ENCODE assay signal across 11 mouse cellular contexts in genomic region chr13:39084544-39084943, GRCm38 (mm10).
A peak's percentile ranks its signal among the peaks of the same experiment; 100 is the strongest.
DNase-seq lines count a peak whose midpoint lies in the region; ATAC-seq and TF ChIP-seq lines count a peak whose summit lies in the region.
"Had no signal": no experiment of that assay in that cellular context is flagged by ENCODE, and none has a peak within 500 bp of the region (broad histone marks: within the 10 kb centered on the region; RNA-seq: fewer than 3 reads in every experiment).

No protein-coding gene starts in this region.

- no peaks in the 10 kb centered on the region for H3K36me3 ChIP-seq in midbrain, embryonic 12.5 days
- no peaks in the 10 kb centered on the region for H3K36me3 ChIP-seq in midbrain, embryonic 11.5 days (ENCODE audit: control insufficient read depth, insufficient read depth, low read length)
- H3K36me3 ChIP-seq in embryonic facial prominence, embryonic 14.5 days (ENCODE audit: control insufficient read depth, insufficient read depth, low read length), result no peaks in the 10 kb centered on the region
- H3K36me3 ChIP-seq in forebrain, postnatal 0 days (ENCODE audit: insufficient read depth), result no peaks in the 10 kb centered on the region
- H3K36me3 ChIP-seq in midbrain, embryonic 15.5 days (replicated peaks), result no peaks in the 10 kb centered on the region

- no peak overlapping the region for H3K9ac ChIP-seq in midbrain, embryonic 12.5 days (replicated peaks)
- no peak overlapping the region for H3K9ac ChIP-seq in midbrain, embryonic 11.5 days (ENCODE audit: low read length)
- no peak overlapping the region for H3K9ac ChIP-seq in embryonic facial prominence, embryonic 14.5 days (ENCODE audit: low read depth, low read length)
- H3K9ac ChIP-seq in forebrain, postnatal 0 days, result no peak overlapping the region
- no peak overlapping the region for H3K9ac ChIP-seq in midbrain, embryonic 15.5 days

- ATAC-seq in midbrain, embryonic 12.5 days (ENCODE audit: low FRiP score, low read depth), result peak; percentile 66
- ATAC-seq in midbrain, embryonic 11.5 days (ENCODE audit: low FRiP score), result no peak
- 0 out of 2 replicates have a peak, but pooled peaks have one; percentile 22 for ATAC-seq in embryonic facial prominence, embryonic 14.5 days (ENCODE audit: low read depth)
- ATAC-seq in forebrain, postnatal 0 days, result no peak
- ATAC-seq in midbrain, embryonic 15.5 days (replicated peaks), result peak; percentile 82
- no peak for ATAC-seq in monocyte, adult 5-6 weeks (replicated peaks; ENCODE audit: insufficient number of reproducible peaks, low FRiP score, low TSS enrichment, poor library complexity, severe bottlenecking)
- ATAC-seq: lung, postnatal 0 days had no signal

- H3K4me3 ChIP-seq in midbrain, embryonic 12.5 days, result no peak overlapping the region
- no peak overlapping the region for H3K4me3 ChIP-seq in midbrain, embryonic 11.5 days (ENCODE audit: low read depth, low read length)
- no peak overlapping the region for H3K4me3 ChIP-seq in embryonic facial prominence, embryonic 14.5 days (ENCODE audit: low read depth, low read length)
- H3K4me3 ChIP-seq in forebrain, postnatal 0 days (ENCODE audit: low read depth, low read length), result no peak overlapping the region
- no peak overlapping the region for H3K4me3 ChIP-seq in midbrain, embryonic 15.5 days

- 68% methylated on average over 5 of the region's 5 CpGs for WGBS in midbrain, embryonic 12.5 days
- 73% methylated on average over 5 of the region's 5 CpGs for WGBS in midbrain, embryonic 11.5 days
- 50% methylated on average over 5 of the region's 5 CpGs for WGBS in embryonic facial prominence, embryonic 14.5 days
- 24% methylated on average over 5 of the region's 5 CpGs for WGBS in forebrain, postnatal 0 days
- 36% methylated on average over 5 of the region's 5 CpGs for WGBS in midbrain, embryonic 15.5 days

- DNase-seq in midbrain, embryonic 11.5 days (ENCODE audit: low spot score, missing footprints), result no peak
- DNase-seq in embryonic facial prominence, embryonic 14.5 days (ENCODE audit: low spot score), result peak; percentile 77
- DNase-seq in forebrain, postnatal 0 days, result peak; percentile 13
- DNase-seq in ovary, postnatal 36 days (ENCODE audit: low spot score), result no peak
- DNase-seq: adrenal gland, adult 8-10 months; kidney, adult 11 months; thymus, postnatal 4 days had no signal

- no peaks in the 10 kb centered on the region for H3K9me3 ChIP-seq in midbrain, embryonic 12.5 days
- H3K9me3 ChIP-seq in midbrain, embryonic 11.5 days (ENCODE audit: control insufficient read depth, low read length), result no peaks in the 10 kb centered on the region
- no peaks in the 10 kb centered on the region for H3K9me3 ChIP-seq in embryonic facial prominence, embryonic 14.5 days (ENCODE audit: control insufficient read depth, low read length)
- no peaks in the 10 kb centered on the region for H3K9me3 ChIP-seq in forebrain, postnatal 0 days (ENCODE audit: low read length)
- H3K9me3 ChIP-seq in midbrain, embryonic 15.5 days, result no peaks in the 10 kb centered on the region

- no peaks in the 10 kb centered on the region for H3K4me1 ChIP-seq in midbrain, embryonic 12.5 days
- H3K4me1 ChIP-seq in midbrain, embryonic 11.5 days (ENCODE audit: control insufficient read depth, insufficient read depth, low read length), result no peaks in the 10 kb centered on the region
- H3K4me1 ChIP-seq in embryonic facial prominence, embryonic 14.5 days (ENCODE audit: control insufficient read depth, insufficient read depth, low read length), result no peaks in the 10 kb centered on the region
- H3K4me1 ChIP-seq in forebrain, postnatal 0 days (ENCODE audit: insufficient read depth), result no peaks in the 10 kb centered on the region
- H3K4me1 ChIP-seq in midbrain, embryonic 15.5 days, result no peaks in the 10 kb centered on the region

- H3K4me2 ChIP-seq in midbrain, embryonic 12.5 days (replicated peaks), result no peak overlapping the region
- no peak overlapping the region for H3K4me2 ChIP-seq in midbrain, embryonic 11.5 days
- no peak overlapping the region for H3K4me2 ChIP-seq in embryonic facial prominence, embryonic 14.5 days (ENCODE audit: low read depth, low read length)
- no peak overlapping the region for H3K4me2 ChIP-seq in forebrain, postnatal 0 days (ENCODE audit: low read depth)
- no peak overlapping the region for H3K4me2 ChIP-seq in midbrain, embryonic 15.5 days

- no peak for TF ChIP-seq CTCF in forebrain, postnatal 0 days (IDR thresholded peaks at IDR 0.05; ENCODE audit: low read depth)

- no peak overlapping the region for H3K27ac ChIP-seq in midbrain, embryonic 12.5 days (replicated peaks)
- H3K27ac ChIP-seq in midbrain, embryonic 11.5 days (ENCODE audit: low read depth, low read length), result no peak overlapping the region
- no peak overlapping the region for H3K27ac ChIP-seq in embryonic facial prominence, embryonic 14.5 days (replicated peaks; ENCODE audit: low read depth, low read length)
- H3K27ac ChIP-seq in forebrain, postnatal 0 days (ENCODE audit: low read depth, low read length), result no peak overlapping the region
- H3K27ac ChIP-seq in midbrain, embryonic 15.5 days, result no peak overlapping the region

- no peaks in the 10 kb centered on the region for H3K27me3 ChIP-seq in midbrain, embryonic 12.5 days
- no peaks in the 10 kb centered on the region for H3K27me3 ChIP-seq in midbrain, embryonic 11.5 days (ENCODE audit: control insufficient read depth, insufficient read depth, low read length)
- no peaks in the 10 kb centered on the region for H3K27me3 ChIP-seq in embryonic facial prominence, embryonic 14.5 days (replicated peaks; ENCODE audit: control insufficient read depth, insufficient read depth, low read length)
- H3K27me3 ChIP-seq in forebrain, postnatal 0 days (ENCODE audit: insufficient read depth, low read length), result no peaks in the 10 kb centered on the region
- H3K27me3 ChIP-seq in midbrain, embryonic 15.5 days (replicated peaks), result no peaks in the 10 kb centered on the region

Comparison
In these comparisons a context has a peak if more than half of its experiments do, and no peak if none do; other contexts are left out.
1. ATAC-seq: peak in midbrain, embryonic 12.5 days (single experiment), embryonic facial prominence, embryonic 14.5 days (single experiment) and midbrain, embryonic 15.5 days (single experiment); none in midbrain, embryonic 11.5 days (single experiment), forebrain, postnatal 0 days (single experiment) and monocyte, adult 5-6 weeks (single experiment).
2. DNase-seq: peak in embryonic facial prominence, embryonic 14.5 days (single experiment) and forebrain, postnatal 0 days (single experiment); none in midbrain, embryonic 11.5 days (single experiment) and ovary, postnatal 36 days (single experiment).